Mouse (Mus musculus) erythroblast, embryonic 14.5 days (primary cell): ENCODE results near the gene Necap1. TPM values are rescaled to one million over a fixed set of nuclear protein-coding genes. Genes with fewer than 3 reads are reported as not detected.

Experiments used
- H3K27me3 ChIP-seq: 2 replicates; pipeline ENCODE4 v1.6.1; 2012; ENCODE audit warnings: inconsistent platforms; ENCODE audit not compliant: control insufficient read depth
- H3K36me3 ChIP-seq: 2 replicates; pipeline ENCODE4 v1.6.1; 2012; ENCODE audit warnings: mild to moderate bottlenecking, inconsistent platforms; ENCODE audit not compliant: control insufficient read depth
- H3K4me1 ChIP-seq: 2 replicates; pipeline ENCODE4 v1.6.1; 2012; ENCODE audit warnings: inconsistent platforms; ENCODE audit not compliant: control insufficient read depth
- H3K4me3 ChIP-seq: replicated peaks from 2 replicates; pipeline ENCODE3; 2012; ENCODE audit warnings: moderate library complexity, mild to moderate bottlenecking, inconsistent platforms
- H3K9me3 ChIP-seq: 2 replicates; pipeline ENCODE4 v1.6.1; 2012; ENCODE audit warnings: low read length, inconsistent platforms, mixed read lengths; ENCODE audit not compliant: control insufficient read depth
- GATA1 ChIP-seq: IDR thresholded peaks from 2 replicates; pipeline ENCODE4 v1.6.1; 2012; ENCODE audit warnings: low read length, inconsistent platforms, mixed read lengths
- TAL1 ChIP-seq: IDR thresholded peaks from 3 replicates; pipeline ENCODE4 v1.6.1; 2012; ENCODE audit warnings: low read length, inconsistent platforms, mixed read lengths
- polyA plus RNA-seq: library from polyadenylated mRNA; stranded (reverse); fragments of >175 nt; gene quantifications from 2 replicates; pipeline ENCODE4 v1.2.3, GENCODE M21; 2012

The Necap1 gene
- polyA plus RNA-seq, 1 experiment: 0.93 TPM

DNA sequence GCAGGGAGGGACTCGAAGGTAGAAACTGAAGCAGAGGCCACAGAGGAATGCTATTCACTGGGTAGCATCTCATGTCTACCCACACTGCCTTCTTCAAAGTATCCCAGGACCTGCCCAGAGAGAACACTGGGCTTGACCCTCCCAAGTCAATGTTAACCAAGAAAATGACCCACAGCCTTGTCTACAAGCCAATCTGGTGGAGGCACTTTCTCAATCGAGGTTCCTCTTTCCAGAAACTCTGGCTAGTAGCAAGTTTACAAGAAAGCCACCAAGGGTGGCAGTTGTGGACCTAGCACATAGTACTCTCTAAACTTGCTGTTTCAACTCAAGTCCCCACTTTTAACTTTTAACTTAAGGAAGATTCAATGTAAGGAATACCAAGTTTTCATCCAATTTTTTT is 21.6 kb upstream of the Necap1 start:
- Histone ChIP-seq H3K36me3 (no peaks in the 10 kb centered on the region), H3K27me3 (no peaks in the 10 kb centered on the region), H3K4me3 (no peak overlapping the region), H3K9me3 (no peaks in the 10 kb centered on the region), H3K4me1 (peaks cover 4% of the 10 kb centered on the region)
- TF ChIP-seq TAL1 (no peak), GATA1 (no peak)

DNA sequence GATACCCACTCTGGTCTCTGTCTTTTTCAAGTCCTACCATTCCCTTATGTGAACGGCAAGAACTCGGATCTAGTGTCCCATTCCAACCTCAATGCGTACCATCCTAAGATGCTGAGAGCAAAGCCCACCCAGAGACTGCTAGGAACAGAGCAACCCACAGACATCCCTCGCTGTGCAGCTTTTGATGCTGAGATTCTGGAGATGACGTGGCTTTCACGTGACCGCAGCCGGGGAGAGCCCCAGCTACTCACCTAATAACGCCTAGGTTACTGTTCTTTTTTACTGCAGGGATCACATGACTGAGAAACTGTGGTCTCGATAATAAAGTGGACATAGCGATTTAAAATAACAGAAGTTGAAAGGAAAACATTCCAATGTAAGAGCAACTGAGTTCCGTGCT is 19.7 kb upstream of the Necap1 start:
- Histone ChIP-seq H3K9me3 (no peaks in the 10 kb centered on the region; the same call in 1 of the 2 replicates), H3K4me3 (no peak overlapping the region), H3K27me3 (no peaks in the 10 kb centered on the region), H3K4me1 (peaks cover 4% of the 10 kb centered on the region), H3K36me3 (no peaks in the 10 kb centered on the region)
- TF ChIP-seq GATA1: no peak
- TF ChIP-seq TAL1: no peak

- no peaks in the 10 kb centered on the region for H3K36me3 ChIP-seq
- H3K4me1 ChIP-seq: peaks cover 4% of the 10 kb centered on the region
- H3K4me3 ChIP-seq: no peak within 1 kb of the TSS
- H3K27me3 ChIP-seq: no peaks in the 10 kb centered on the region; the same call in 1 of the 2 replicates
- TF ChIP-seq TAL1: no peak
- no peak for TF ChIP-seq GATA1
- H3K9me3 ChIP-seq: peaks cover 4% of the 10 kb centered on the region
These were observed 18.3 kb upstream of the Necap1 start, which contains the start of gene C3ar1 for GRCm38 (mm10) chr6:122855955-122856354. C3ar1 (minus strand) TSS chr6:122856161.

DNA sequence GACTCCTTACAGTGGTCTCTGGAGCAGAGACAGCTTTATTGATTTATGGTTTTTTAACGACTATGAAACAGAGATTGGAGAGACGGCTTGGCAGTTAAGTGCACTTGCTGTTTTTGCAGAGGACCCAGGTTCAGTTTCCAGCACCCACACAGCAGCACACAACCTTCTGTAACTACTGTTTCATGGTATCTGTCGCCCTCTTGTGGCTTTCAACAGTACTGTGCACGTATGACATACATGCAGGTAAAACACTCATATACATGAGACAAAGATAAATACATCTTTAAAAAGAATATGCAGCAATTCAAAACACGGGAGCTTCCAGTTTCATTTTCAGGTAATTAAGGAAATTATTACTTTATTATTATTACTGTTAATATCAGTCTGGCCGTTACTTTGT is 11.8 kb upstream of the Necap1 start:
- Histone ChIP-seq H3K4me1 (no peaks in the 10 kb centered on the region), H3K36me3 (no peaks in the 10 kb centered on the region), H3K27me3 (no peaks in the 10 kb centered on the region; the same call in 1 of the 2 replicates), H3K9me3 (peaks cover 20% of the 10 kb centered on the region), H3K4me3 (no peak overlapping the region)
- no peak for TF ChIP-seq TAL1
- no peak for TF ChIP-seq GATA1

- Histone ChIP-seq H3K4me3 (no peak overlapping the region), H3K9me3 (peaks cover 20% of the 10 kb centered on the region), H3K4me1 (no peaks in the 10 kb centered on the region), H3K27me3 (no peaks in the 10 kb centered on the region; the same call in 1 of the 2 replicates), H3K36me3 (no peaks in the 10 kb centered on the region)
- TF ChIP-seq TAL1 (no peak), GATA1 (no peak)
These were observed 11.4 kb upstream of the Necap1 start for GRCm38 (mm10) chr6:122862871-122863270.

- TF ChIP-seq TAL1 (no peak), GATA1 (no peak)
- no peaks in the 10 kb centered on the region for H3K4me1 ChIP-seq
- H3K36me3 ChIP-seq: no peaks in the 10 kb centered on the region
- H3K9me3 ChIP-seq: no peaks in the 10 kb centered on the region
- H3K27me3 ChIP-seq: no peaks in the 10 kb centered on the region
- no peak overlapping the region for H3K4me3 ChIP-seq
These were observed 6.4 kb upstream of the Necap1 start for GRCm38 (mm10) chr6:122867914-122868313.

- Histone ChIP-seq H3K36me3 (no peaks in the 10 kb centered on the region), H3K4me1 (peaks cover 6% of the 10 kb centered on the region), H3K27me3 (no peaks in the 10 kb centered on the region), H3K4me3 (no peak overlapping the region), H3K9me3 (no peaks in the 10 kb centered on the region)
- TF ChIP-seq TAL1 (no peak), GATA1 (no peak)
These were observed 4.4 kb upstream of the Necap1 start for GRCm38 (mm10) chr6:122869846-122870245.

GRCm38 (mm10) chr6:122872800-122873199 is 1.5 kb upstream of the Necap1 start:
- Histone ChIP-seq H3K27me3 (no peaks in the 10 kb centered on the region), H3K36me3 (peaks cover 17% of the 10 kb centered on the region), H3K9me3 (no peaks in the 10 kb centered on the region), H3K4me3 (no peak overlapping the region), H3K4me1 (peaks cover 21% of the 10 kb centered on the region)
- TF ChIP-seq TAL1 (no peak), GATA1 (no peak)

DNA sequence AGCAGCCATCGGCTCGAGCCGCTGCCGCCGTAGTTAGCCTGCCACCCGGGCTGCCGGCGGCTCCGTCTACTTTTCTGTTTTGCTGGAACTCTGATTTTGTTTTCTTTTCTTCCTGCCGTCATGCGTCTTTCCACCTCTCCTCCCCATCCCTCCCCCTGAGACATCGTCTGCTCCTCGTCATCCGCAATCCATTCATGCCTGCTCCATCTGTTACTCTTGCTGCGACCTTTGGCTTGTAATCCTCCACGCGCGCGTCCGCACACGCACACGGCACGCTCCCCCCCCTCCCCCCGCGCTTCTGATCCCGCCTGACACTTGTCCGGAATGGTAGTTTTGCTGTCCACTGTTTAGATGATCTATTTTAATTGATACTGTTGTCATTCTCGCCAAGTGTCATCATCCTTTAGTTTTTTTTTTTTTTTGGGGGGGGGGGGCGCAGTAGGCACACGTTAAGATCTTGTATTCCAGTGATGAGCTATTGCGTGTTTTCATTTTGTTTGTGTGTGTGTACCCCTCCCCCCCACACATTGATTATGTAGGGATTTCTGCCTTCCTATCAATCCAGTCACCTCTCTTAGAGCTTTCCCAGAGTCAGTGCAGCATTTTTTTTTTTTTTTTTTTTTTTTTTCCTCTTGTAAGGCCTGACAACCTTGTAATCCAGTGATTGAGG is 581 bp downstream of the Necap1 start:
- H3K27me3 ChIP-seq: no peaks in the 10 kb centered on the region
- no peaks in the 10 kb centered on the region for H3K9me3 ChIP-seq
- H3K4me3 ChIP-seq: peak overlapping the region; percentile 92
- peaks cover 21% of the 10 kb centered on the region for H3K4me1 ChIP-seq
- TF ChIP-seq TAL1 (no peak), GATA1 (no peak)
- peaks cover 37% of the 10 kb centered on the region for H3K36me3 ChIP-seq

DNA sequence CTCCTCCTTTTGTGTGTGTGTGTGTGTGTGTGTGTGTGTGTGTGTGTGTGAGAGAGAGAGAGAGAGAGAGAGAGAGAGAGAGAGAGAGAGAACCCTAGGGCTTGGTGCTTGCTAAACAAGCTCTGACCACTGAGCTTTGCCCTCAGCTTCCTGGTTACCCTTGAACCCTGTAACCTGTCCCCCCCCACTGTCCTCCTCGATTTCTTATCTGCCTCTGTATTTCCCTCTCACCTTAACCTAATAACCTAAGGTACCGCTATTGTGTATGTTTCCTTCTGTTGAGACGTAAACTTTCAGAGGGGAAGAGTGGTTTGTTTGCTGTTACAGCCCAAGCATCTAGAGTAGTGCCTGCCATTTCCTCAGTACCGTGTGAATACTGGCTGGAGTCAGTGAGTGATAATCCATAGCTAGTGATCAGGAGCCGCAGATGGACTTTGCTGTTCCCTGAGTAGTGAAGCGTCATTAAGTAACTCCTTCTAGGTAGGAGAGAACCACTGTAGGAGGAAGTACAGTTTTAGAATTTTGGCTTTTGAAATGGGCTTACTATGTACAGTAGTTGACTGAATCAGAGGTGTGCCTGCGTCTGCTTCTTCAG is 5.0 kb downstream of the Necap1 start:
- peaks cover 16% of the 10 kb centered on the region for H3K4me1 ChIP-seq
- H3K36me3 ChIP-seq: peaks cover 81% of the 10 kb centered on the region
- H3K4me3 ChIP-seq: no peak overlapping the region
- H3K27me3 ChIP-seq: no peaks in the 10 kb centered on the region
- H3K9me3 ChIP-seq: no peaks in the 10 kb centered on the region
- TF ChIP-seq TAL1 (no peak), GATA1 (no peak)
